Mouse (Mus musculus): Measurements from ENCODE around the gene Wdr12. TPM values are rescaled to one million over a fixed set of nuclear protein-coding genes. Genes with fewer than 3 reads are reported as not detected.
A peak's percentile ranks its signal among the peaks of the same experiment; 100 is the strongest.
"Not testable (repeated sequence)": the region's sequence is repeated elsewhere in the genome, so short reads cannot be mapped to it uniquely, and the experiment has no call there.

Gene Wdr12
- polyA plus RNA-seq, 1 experiment from 2014 or later: 53.2 TPM

- Histone ChIP-seq H3K4me1 (no peaks in the 10 kb centered on the region), H3K36me3 (no peaks in the 10 kb centered on the region), H3K4me3 (no peak overlapping the region), H3K27me3 (no peaks in the 10 kb centered on the region), H3K9ac (replicated peaks) (no peak overlapping the region), H3K9me3 (no peaks in the 10 kb centered on the region), H3K4me2 (replicated peaks) (no peak overlapping the region), H3K27ac (replicated peaks) (no peak overlapping the region)
- 89% methylated on average over 3 of the region's 3 CpGs for WGBS
- ATAC-seq (replicated peaks): no peak
These were observed 42.1 kb downstream of the Wdr12 start for GRCm38 (mm10) chr1:60056310-60056709.

GRCm38 (mm10) chr1:60054659-60055058, 43.8 kb downstream of the Wdr12 start:
- Histone ChIP-seq H3K4me3 (no peak overlapping the region), H3K27me3 (no peaks in the 10 kb centered on the region), H3K9ac (replicated peaks) (no peak overlapping the region), H3K4me1 (no peaks in the 10 kb centered on the region), H3K9me3 (no peaks in the 10 kb centered on the region), H3K27ac (replicated peaks) (no peak overlapping the region), H3K36me3 (no peaks in the 10 kb centered on the region), H3K4me2 (replicated peaks) (no peak overlapping the region)
- WGBS: 39% methylated on average over 3 of the region's 3 CpGs
- ATAC-seq (replicated peaks): no peak

- 97% methylated on average over 5 of the region's 5 CpGs for WGBS
- not testable (repeated sequence) for H3K36me3 ChIP-seq; H3K27ac ChIP-seq (replicated peaks); H3K27me3 ChIP-seq; H3K9ac ChIP-seq (replicated peaks); H3K4me2 ChIP-seq (replicated peaks); H3K4me3 ChIP-seq; H3K4me1 ChIP-seq; H3K9me3 ChIP-seq; ATAC-seq (replicated peaks)
These were observed 51.0 kb downstream of the Wdr12 start for GRCm38 (mm10) chr1:60047481-60047880.

DNA sequence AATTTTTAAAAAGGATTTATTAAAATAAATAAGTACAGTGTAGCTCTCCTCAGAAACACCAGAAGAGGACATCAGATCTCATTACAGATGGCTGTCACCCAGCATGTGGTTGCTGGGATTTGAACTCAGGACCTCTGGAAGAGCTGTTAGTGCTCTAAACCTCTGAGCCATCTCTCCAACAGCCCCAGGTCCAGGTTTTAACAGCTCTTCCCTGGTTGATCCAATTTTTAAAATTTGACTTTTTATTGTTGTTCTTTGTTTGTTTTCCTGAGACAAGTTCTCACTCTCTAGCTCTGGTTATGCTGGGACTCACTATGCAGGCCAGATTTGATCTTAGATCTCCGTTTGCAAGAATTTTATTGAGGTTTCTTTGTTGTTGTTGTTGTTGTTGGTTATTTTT, 53.9 kb downstream of the Wdr12 start:
- Histone ChIP-seq H3K27me3 (peaks cover 8% of the 10 kb centered on the region; the same call in 1 of the 2 replicates), H3K4me1 (peaks cover 8% of the 10 kb centered on the region; the same call in 1 of the 2 replicates), H3K9me3 (no peaks in the 10 kb centered on the region), H3K36me3 (no peaks in the 10 kb centered on the region), H3K9ac (replicated peaks) (no peak overlapping the region), H3K4me3 (no peak overlapping the region), H3K4me2 (replicated peaks) (no peak overlapping the region), H3K27ac (replicated peaks) (no peak overlapping the region)
- 96% methylated on average over 1 of the region's 1 CpGs for WGBS
- ATAC-seq (replicated peaks): no peak

DNA sequence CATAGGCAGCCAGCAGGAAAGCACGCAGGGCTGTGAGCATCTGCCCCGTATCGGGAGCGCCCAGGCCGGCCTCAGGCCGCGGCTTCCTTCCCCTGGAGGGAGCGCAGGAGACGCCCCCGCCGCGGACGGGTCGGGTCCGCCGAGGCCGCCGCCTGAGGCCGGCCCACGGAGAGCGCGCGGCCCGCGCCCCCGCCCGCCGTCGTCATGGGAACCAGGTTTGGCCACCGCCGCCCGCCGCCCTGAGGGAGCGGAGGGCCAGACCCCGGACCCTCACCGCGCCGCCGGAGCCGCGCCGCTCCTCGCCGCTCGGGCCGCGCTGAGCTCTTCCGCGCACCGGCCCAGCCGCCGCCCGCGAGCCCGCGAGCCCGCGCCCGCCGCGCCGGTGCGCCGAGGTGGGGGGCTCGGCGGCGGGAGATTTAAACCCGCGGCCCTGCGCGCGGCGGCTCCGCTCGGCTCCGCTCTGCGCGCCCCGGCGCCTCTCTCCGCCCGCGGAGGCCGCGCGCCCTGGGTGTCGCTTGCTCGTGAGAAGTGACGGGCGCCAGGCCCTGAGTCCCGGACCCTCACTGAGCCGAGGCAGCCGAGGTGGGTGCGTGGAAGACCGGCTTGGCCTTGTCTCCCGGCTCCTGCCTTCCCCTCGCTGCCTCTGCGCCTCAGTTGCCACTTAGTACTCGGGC, 55.5 kb downstream of the Wdr12 start, which contains the start of gene Ica1l:
Gene Ica1l, minus strand, starts transcription at position 389 of the 674 bp plus-strand sequence.
- peak within 1 kb of the TSS; percentile 88 for H3K4me2 ChIP-seq (replicated peaks)
- H3K27ac ChIP-seq (replicated peaks): peak within 1 kb of the TSS; percentile 55
- H3K4me1 ChIP-seq: peaks cover 8% of the 10 kb centered on the region; the same call in 1 of the 2 replicates
- under 1% methylated on average over 94 of the region's 99 CpGs for WGBS
- peak; percentile 91 for ATAC-seq (replicated peaks)
- H3K27me3 ChIP-seq: peaks cover 8% of the 10 kb centered on the region; the same call in 1 of the 2 replicates
- H3K9ac ChIP-seq (replicated peaks): peak within 1 kb of the TSS; percentile 78
- no peaks in the 10 kb centered on the region for H3K9me3 ChIP-seq
- H3K4me3 ChIP-seq: peak within 1 kb of the TSS; percentile 74
- no peaks in the 10 kb centered on the region for H3K36me3 ChIP-seq

- H3K4me2 ChIP-seq (replicated peaks): peak overlapping the region; percentile 88
- H3K27ac ChIP-seq (replicated peaks): peak overlapping the region; percentile 55
- ATAC-seq (replicated peaks): peak; percentile 23
- H3K4me3 ChIP-seq: peak overlapping the region; percentile 74
- peaks cover 8% of the 10 kb centered on the region; the same call in 1 of the 2 replicates for H3K27me3 ChIP-seq
- H3K9ac ChIP-seq (replicated peaks): peak overlapping the region; percentile 78
- 2% methylated on average over 19 of the region's 19 CpGs for WGBS
- peaks cover 8% of the 10 kb centered on the region; the same call in 1 of the 2 replicates for H3K4me1 ChIP-seq
- no peaks in the 10 kb centered on the region for H3K36me3 ChIP-seq
- no peaks in the 10 kb centered on the region for H3K9me3 ChIP-seq
These were observed 56.0 kb downstream of the Wdr12 start for GRCm38 (mm10) chr1:60042398-60042795.

GRCm38 (mm10) chr1:60035044-60035443, 63.4 kb downstream of the Wdr12 start:
- Histone ChIP-seq H3K4me1 (no peaks in the 10 kb centered on the region), H3K36me3 (no peaks in the 10 kb centered on the region), H3K4me2 (replicated peaks) (no peak overlapping the region), H3K27me3 (no peaks in the 10 kb centered on the region), H3K27ac (replicated peaks) (no peak overlapping the region; the same call in 1 of the 2 replicates), H3K9ac (replicated peaks) (no peak overlapping the region), H3K4me3 (no peak overlapping the region), H3K9me3 (no peaks in the 10 kb centered on the region)
- peak; percentile 87 for ATAC-seq (replicated peaks)
- 85% methylated on average over 2 of the region's 2 CpGs for WGBS

Other genes starting within 250 kb of the Wdr12 start
- 28.9 and 30.1 TPM in 2 replicates for gene Fam117b, start 185.6 kb downstream of the Wdr12 start, polyA plus RNA-seq (2015; fragmentation: Nextera tagmentation; extraction: Ambion mirVana)
- gene Ica1l, start 55.5 kb downstream of the Wdr12 start, polyA plus RNA-seq (2015; fragmentation: Nextera tagmentation; extraction: Ambion mirVana): 24.9 and 28.1 TPM in 2 replicates
- gene Carf, start 398 bp downstream of the Wdr12 start, polyA plus RNA-seq (2015; fragmentation: Nextera tagmentation; extraction: Ambion mirVana): 7.1 and 7.4 TPM in 2 replicates
- 7.7 and 8.2 TPM in 2 replicates for gene Nbeal1, start 82.0 kb upstream of the Wdr12 start, polyA plus RNA-seq (2015; fragmentation: Nextera tagmentation; extraction: Ambion mirVana)
- gene Cyp20a1, start 244.7 kb upstream of the Wdr12 start, polyA plus RNA-seq (2015; fragmentation: Nextera tagmentation; extraction: Ambion mirVana): 10.7 and 11.1 TPM in 2 replicates